Mouse (Mus musculus): Measurements from ENCODE around the gene Fxyd1. TPM values are rescaled to one million over a fixed set of nuclear protein-coding genes. Genes with fewer than 3 reads are reported as not detected.

The Fxyd1 gene
- polyA plus RNA-seq, 1 experiment from 2014 or later = 76.3 TPM

- TF ChIP-seq CTCF (IDR thresholded peaks at IDR 0.05; ENCODE audit: low read depth) = no peak
- H3K4me3 ChIP-seq (replicated peaks; ENCODE audit: low read depth, low read length) = no peak overlapping the region
- no peaks in the 10 kb centered on the region for H3K36me3 ChIP-seq (ENCODE audit: insufficient read depth, low read length)
- H3K27ac ChIP-seq = no peak overlapping the region
- H3K4me2 ChIP-seq (ENCODE audit: low read length) = no peak overlapping the region
- 59% methylated on average over 7 of the region's 7 CpGs for WGBS
- H3K9me3 ChIP-seq (replicated peaks; ENCODE audit: low read length) = no peaks in the 10 kb centered on the region
- peaks cover 14% of the 10 kb centered on the region for H3K4me1 ChIP-seq (replicated peaks; ENCODE audit: insufficient read depth, low read length)
- H3K9ac ChIP-seq (ENCODE audit: low read depth, low read length) = no peak overlapping the region
- peaks cover 17% of the 10 kb centered on the region for H3K27me3 ChIP-seq (ENCODE audit: insufficient read depth, low read length)
- DNase-seq (ENCODE audit: low spot score) = no peak
- no peak for ATAC-seq (replicated peaks; ENCODE audit: low FRiP score, low read depth)
These were observed 551 bp downstream of the Fxyd1 start for GRCm38 (mm10) chr7:31056448-31056847.

- Histone ChIP-seq H3K9ac (ENCODE audit: low read depth, low read length) (no peak overlapping the region), H3K27me3 (ENCODE audit: insufficient read depth, low read length) (peaks cover 22% of the 10 kb centered on the region), H3K36me3 (ENCODE audit: insufficient read depth, low read length) (no peaks in the 10 kb centered on the region), H3K4me2 (ENCODE audit: low read length) (no peak overlapping the region), H3K27ac (no peak overlapping the region), H3K4me3 (replicated peaks; ENCODE audit: low read depth, low read length) (no peak overlapping the region), H3K4me1 (replicated peaks; ENCODE audit: insufficient read depth, low read length) (peaks cover 19% of the 10 kb centered on the region), H3K9me3 (replicated peaks; ENCODE audit: low read length) (no peaks in the 10 kb centered on the region)
- no peak for ATAC-seq (replicated peaks; ENCODE audit: low FRiP score, low read depth)
- 35% methylated on average over 4 of the region's 4 CpGs for WGBS
- DNase-seq (ENCODE audit: low spot score) = peak; percentile 17
- TF ChIP-seq CTCF (IDR thresholded peaks at IDR 0.05; ENCODE audit: low read depth) = no peak
These were observed 1.1 kb downstream of the Fxyd1 start for GRCm38 (mm10) chr7:31055883-31056282.

GRCm38 (mm10) chr7:31055354-31055824 lies 1.6 kb downstream of the Fxyd1 start:
- 10% methylated on average over 10 of the region's 10 CpGs for WGBS

GRCm38 (mm10) chr7:31054661-31055320 lies 2.2 kb downstream of the Fxyd1 start:
- ATAC-seq (replicated peaks; ENCODE audit: low FRiP score, low read depth) = no peak
- WGBS = 34% methylated on average over 11 of the region's 11 CpGs
- H3K4me2 ChIP-seq (ENCODE audit: low read length) = peak overlapping the region; percentile 46
- H3K4me3 ChIP-seq (replicated peaks; ENCODE audit: low read depth, low read length) = 0 out of 2 replicates have a peak overlapping the region, but pooled peaks have one; percentile 21
- H3K4me1 ChIP-seq (replicated peaks; ENCODE audit: insufficient read depth, low read length) = peaks cover 19% of the 10 kb centered on the region
- no peaks in the 10 kb centered on the region for H3K9me3 ChIP-seq (replicated peaks; ENCODE audit: low read length)
- H3K27ac ChIP-seq = peak overlapping the region; percentile 28; the same call in 1 of the 2 replicates
- peak overlapping the region; percentile 46; the same call in 1 of the 2 replicates for H3K9ac ChIP-seq (ENCODE audit: low read depth, low read length)
- H3K27me3 ChIP-seq (ENCODE audit: insufficient read depth, low read length) = peaks cover 32% of the 10 kb centered on the region
- H3K36me3 ChIP-seq (ENCODE audit: insufficient read depth, low read length) = no peaks in the 10 kb centered on the region
- DNase-seq (ENCODE audit: low spot score) = no peak
- TF ChIP-seq CTCF (IDR thresholded peaks at IDR 0.05; ENCODE audit: low read depth) = no peak

More at GRCm38 (mm10) chr7:31055354-31055824, 1.6 kb downstream of the Fxyd1 start:
- Histone ChIP-seq H3K36me3 (ENCODE audit: insufficient read depth, low read length) (no peaks in the 10 kb centered on the region), H3K27me3 (ENCODE audit: insufficient read depth, low read length) (peaks cover 26% of the 10 kb centered on the region), H3K4me2 (ENCODE audit: low read length) (peak overlapping the region; percentile 46), H3K4me3 (replicated peaks; ENCODE audit: low read depth, low read length) (peak overlapping the region; percentile 21; the same call in 1 of the 2 replicates), H3K9me3 (replicated peaks; ENCODE audit: low read length) (no peaks in the 10 kb centered on the region), H3K9ac (ENCODE audit: low read depth, low read length) (peak overlapping the region; percentile 46; the same call in 1 of the 2 replicates), H3K4me1 (replicated peaks; ENCODE audit: insufficient read depth, low read length) (peaks cover 19% of the 10 kb centered on the region), H3K27ac (peak overlapping the region; percentile 50)
- peak; percentile 93 for DNase-seq (ENCODE audit: low spot score)
- peak; percentile 83 for ATAC-seq (replicated peaks; ENCODE audit: low FRiP score, low read depth)
- no peak for TF ChIP-seq CTCF (IDR thresholded peaks at IDR 0.05; ENCODE audit: low read depth)

GRCm38 (mm10) chr7:31053882-31054447 lies 3.0 kb downstream of the Fxyd1 start:
- no peak for ATAC-seq (replicated peaks; ENCODE audit: low FRiP score, low read depth)
- Histone ChIP-seq H3K4me1 (replicated peaks; ENCODE audit: insufficient read depth, low read length) (peaks cover 19% of the 10 kb centered on the region), H3K36me3 (ENCODE audit: insufficient read depth, low read length) (no peaks in the 10 kb centered on the region), H3K4me3 (replicated peaks; ENCODE audit: low read depth, low read length) (no peak overlapping the region), H3K27ac (no peak overlapping the region), H3K9me3 (replicated peaks; ENCODE audit: low read length) (no peaks in the 10 kb centered on the region), H3K9ac (ENCODE audit: low read depth, low read length) (no peak overlapping the region), H3K4me2 (ENCODE audit: low read length) (no peak overlapping the region), H3K27me3 (ENCODE audit: insufficient read depth, low read length) (peaks cover 39% of the 10 kb centered on the region)
- no peak for TF ChIP-seq CTCF (IDR thresholded peaks at IDR 0.05; ENCODE audit: low read depth)
- DNase-seq (ENCODE audit: low spot score) = no peak
- WGBS = 30% methylated on average over 10 of the region's 10 CpGs

- 3% methylated on average over 33 of the region's 34 CpGs for WGBS
- peak; percentile 58 for DNase-seq (ENCODE audit: low spot score)
- Histone ChIP-seq H3K4me3 (replicated peaks; ENCODE audit: low read depth, low read length) (0 out of 2 replicates have a peak overlapping the region, but pooled peaks have one; percentile 14), H3K9me3 (replicated peaks; ENCODE audit: low read length) (no peaks in the 10 kb centered on the region), H3K36me3 (ENCODE audit: insufficient read depth, low read length) (no peaks in the 10 kb centered on the region), H3K9ac (ENCODE audit: low read depth, low read length) (no peak overlapping the region), H3K27me3 (ENCODE audit: insufficient read depth, low read length) (peaks cover 39% of the 10 kb centered on the region), H3K4me1 (replicated peaks; ENCODE audit: insufficient read depth, low read length) (peaks cover 19% of the 10 kb centered on the region), H3K27ac (no peak overlapping the region), H3K4me2 (ENCODE audit: low read length) (peak overlapping the region; percentile 41)
- TF ChIP-seq CTCF (IDR thresholded peaks at IDR 0.05; ENCODE audit: low read depth) = peak; percentile 46; the same call in 1 of the 2 replicates
- ATAC-seq (replicated peaks; ENCODE audit: low FRiP score, low read depth) = peak; percentile 18; the same call in 1 of the 2 replicates
These were observed 4.2 kb downstream of the Fxyd1 start for GRCm38 (mm10) chr7:31052636-31053434.
